Mouse (Mus musculus): Measurements from ENCODE around the gene Akap8. TPM values are rescaled to one million over a fixed set of nuclear protein-coding genes. Genes with fewer than 3 reads are reported as not detected.

The Akap8 gene
- total RNA-seq, 1 experiment, result 156 TPM

GRCm38 (mm10) chr17:32321836-32322235 is 798 bp upstream of the Akap8 start:
- H3K9ac ChIP-seq (ENCODE audit: insufficient read depth, low read depth, low read length, poor library complexity, severe bottlenecking), result peak overlapping the region; percentile 80
- peaks cover 12% of the 10 kb centered on the region for H3K36me3 ChIP-seq (ENCODE audit: control insufficient read depth, insufficient read depth, low read length, poor library complexity, severe bottlenecking)
- no peak for TF ChIP-seq ZC3H11A (IDR thresholded peaks at IDR 0.05; ENCODE audit: borderline replicate concordance, low read depth, low read length)
- TF ChIP-seq HCFC1 (IDR thresholded peaks at IDR 0.05; ENCODE audit: borderline replicate concordance, insufficient read depth, low read length), result no peak
- TF ChIP-seq MAFK (IDR thresholded peaks at IDR 0.05; ENCODE audit: insufficient read depth, low read depth, low read length), result no peak
- TF ChIP-seq CHD2 (IDR thresholded peaks at IDR 0.05; ENCODE audit: low read depth, low read length), result no peak
- TF ChIP-seq ZNF384 (IDR thresholded peaks at IDR 0.05; ENCODE audit: low read depth, low read length), result no peak
- peaks cover 8 to 9% of the 10 kb centered on the region in 2 experiments; a peak in 3 of 4 replicates for H3K4me1 ChIP-seq (ENCODE audit: control insufficient read depth in 2 of 2, insufficient read depth in 2 of 2, low read length in 2 of 2, poor library complexity in 1 of 2)
- no peaks in the 10 kb centered on the region for H3K9me3 ChIP-seq (ENCODE audit: control insufficient read depth, insufficient read depth, low read depth, low read length)
- no peak for DNase-seq (ENCODE audit: low read depth, low spot score)
- peak overlapping the region; percentile 63; the same call in 1 of the 2 replicates for H3K27ac ChIP-seq (ENCODE audit: insufficient read depth, low read depth, low read length, poor library complexity, severe bottlenecking)
- H3K4me3 ChIP-seq (ENCODE audit: insufficient read depth in 1 of 2, low read depth in 1 of 2, low read length in 2 of 2, poor library complexity in 1 of 2, severe bottlenecking in 1 of 2), result peak overlapping the region; percentile 69 to 75
- in situ Hi-C loops (cut with MboI; ENCODE audit: low sequenced_read_pairs in 2 of 2, unreplicated experiment in 2 of 2), result no loop called here

GRCm38 (mm10) chr17:32321390-32321734 is 324 bp upstream of the Akap8 start:
- Histone ChIP-seq H3K9me3 (ENCODE audit: control insufficient read depth, insufficient read depth, low read depth, low read length) (no peaks in the 10 kb centered on the region), H3K27ac (ENCODE audit: insufficient read depth, low read depth, low read length, poor library complexity, severe bottlenecking) (peak overlapping the region; percentile 63), H3K9ac (ENCODE audit: insufficient read depth, low read depth, low read length, poor library complexity, severe bottlenecking) (peak overlapping the region; percentile 80), H3K4me1 (ENCODE audit: control insufficient read depth in 2 of 2, insufficient read depth in 2 of 2, low read length in 2 of 2, poor library complexity in 1 of 2) (peaks cover 8 to 9% of the 10 kb centered on the region in 2 experiments; a peak in 3 of 4 replicates), H3K36me3 (ENCODE audit: control insufficient read depth, insufficient read depth, low read length, poor library complexity, severe bottlenecking) (peaks cover 17% of the 10 kb centered on the region), H3K4me3 (ENCODE audit: insufficient read depth in 1 of 2, low read depth in 1 of 2, low read length in 2 of 2, poor library complexity in 1 of 2, severe bottlenecking in 1 of 2) (peak overlapping the region; percentile 69 to 75)
- TF ChIP-seq ZC3H11A (IDR thresholded peaks at IDR 0.05; ENCODE audit: borderline replicate concordance, low read depth, low read length) (no peak), HCFC1 (IDR thresholded peaks at IDR 0.05; ENCODE audit: borderline replicate concordance, insufficient read depth, low read length) (no peak), MAFK (IDR thresholded peaks at IDR 0.05; ENCODE audit: insufficient read depth, low read depth, low read length) (no peak), CHD2 (IDR thresholded peaks at IDR 0.05; ENCODE audit: low read depth, low read length) (no peak), ZNF384 (IDR thresholded peaks at IDR 0.05; ENCODE audit: low read depth, low read length) (no peak)
- in situ Hi-C loops (cut with MboI; ENCODE audit: low sequenced_read_pairs in 2 of 2, unreplicated experiment in 2 of 2), result no loop called here
- DNase-seq (ENCODE audit: low read depth, low spot score), result no peak

- Histone ChIP-seq H3K27ac (ENCODE audit: insufficient read depth, low read depth, low read length, poor library complexity, severe bottlenecking) (peak overlapping the region; percentile 94), H3K36me3 (ENCODE audit: control insufficient read depth, insufficient read depth, low read length, poor library complexity, severe bottlenecking) (peaks cover 28% of the 10 kb centered on the region), H3K9ac (ENCODE audit: insufficient read depth, low read depth, low read length, poor library complexity, severe bottlenecking) (peak overlapping the region; percentile 96), H3K9me3 (ENCODE audit: control insufficient read depth, insufficient read depth, low read depth, low read length) (no peaks in the 10 kb centered on the region), H3K4me1 (ENCODE audit: control insufficient read depth in 2 of 2, insufficient read depth in 2 of 2, low read length in 2 of 2, poor library complexity in 1 of 2) (peaks cover 8 to 9% of the 10 kb centered on the region in 2 experiments; a peak in 3 of 4 replicates), H3K4me3 (ENCODE audit: insufficient read depth in 1 of 2, low read depth in 1 of 2, low read length in 2 of 2, poor library complexity in 1 of 2, severe bottlenecking in 1 of 2) (peak overlapping the region; percentile 85 to 90)
- in situ Hi-C loops (cut with MboI; ENCODE audit: low sequenced_read_pairs in 2 of 2, unreplicated experiment in 2 of 2), result no loop called here
- no peak for DNase-seq (ENCODE audit: low read depth, low spot score)
- TF ChIP-seq ZNF384 (IDR thresholded peaks at IDR 0.05; ENCODE audit: low read depth, low read length), result no peak
- no peak for TF ChIP-seq ZC3H11A (IDR thresholded peaks at IDR 0.05; ENCODE audit: borderline replicate concordance, low read depth, low read length)
Measured at GRCm38 (mm10) chr17:32319950-32320349, 1.1 kb downstream of the Akap8 start.

GRCm38 (mm10) chr17:32317708-32318107 is 3.3 kb downstream of the Akap8 start:
- TF ChIP-seq ZNF384 (IDR thresholded peaks at IDR 0.05; ENCODE audit: low read depth, low read length) (no peak), MAFK (IDR thresholded peaks at IDR 0.05; ENCODE audit: insufficient read depth, low read depth, low read length) (no peak), CHD2 (IDR thresholded peaks at IDR 0.05; ENCODE audit: low read depth, low read length) (no peak), HCFC1 (IDR thresholded peaks at IDR 0.05; ENCODE audit: borderline replicate concordance, insufficient read depth, low read length) (no peak), ZC3H11A (IDR thresholded peaks at IDR 0.05; ENCODE audit: borderline replicate concordance, low read depth, low read length) (no peak)
- no peak for DNase-seq (ENCODE audit: low read depth, low spot score)
- H3K9ac ChIP-seq (ENCODE audit: insufficient read depth, low read depth, low read length, poor library complexity, severe bottlenecking), result no peak overlapping the region
- in situ Hi-C loops (cut with MboI; ENCODE audit: low sequenced_read_pairs in 2 of 2, unreplicated experiment in 2 of 2), result no loop called here
- H3K4me1 ChIP-seq (ENCODE audit: control insufficient read depth in 2 of 2, insufficient read depth in 2 of 2, low read length in 2 of 2, poor library complexity in 1 of 2), result peaks cover 8 to 9% of the 10 kb centered on the region in 2 experiments; a peak in 3 of 4 replicates
- H3K36me3 ChIP-seq (ENCODE audit: control insufficient read depth, insufficient read depth, low read length, poor library complexity, severe bottlenecking), result peaks cover 49% of the 10 kb centered on the region
- H3K27ac ChIP-seq (ENCODE audit: insufficient read depth, low read depth, low read length, poor library complexity, severe bottlenecking), result no peak overlapping the region
- no peaks in the 10 kb centered on the region for H3K9me3 ChIP-seq (ENCODE audit: control insufficient read depth, insufficient read depth, low read depth, low read length)
- no peak overlapping the region for H3K4me3 ChIP-seq (ENCODE audit: insufficient read depth in 1 of 2, low read depth in 1 of 2, low read length in 2 of 2, poor library complexity in 1 of 2, severe bottlenecking in 1 of 2)

- H3K9ac ChIP-seq (ENCODE audit: insufficient read depth, low read depth, low read length, poor library complexity, severe bottlenecking), result no peak overlapping the region
- no peak overlapping the region for H3K4me3 ChIP-seq (ENCODE audit: insufficient read depth in 1 of 2, low read depth in 1 of 2, low read length in 2 of 2, poor library complexity in 1 of 2, severe bottlenecking in 1 of 2)
- peaks cover 5 to 8% of the 10 kb centered on the region in 2 experiments; a peak in 2 of 4 replicates for H3K4me1 ChIP-seq (ENCODE audit: control insufficient read depth in 2 of 2, insufficient read depth in 2 of 2, low read length in 2 of 2, poor library complexity in 1 of 2)
- no peaks in the 10 kb centered on the region for H3K9me3 ChIP-seq (ENCODE audit: control insufficient read depth, insufficient read depth, low read depth, low read length)
- H3K27ac ChIP-seq (ENCODE audit: insufficient read depth, low read depth, low read length, poor library complexity, severe bottlenecking), result no peak overlapping the region
- in situ Hi-C loops (cut with MboI; ENCODE audit: low sequenced_read_pairs in 2 of 2, unreplicated experiment in 2 of 2), result no loop called here
- no peak for DNase-seq (ENCODE audit: low read depth, low spot score)
- H3K36me3 ChIP-seq (ENCODE audit: control insufficient read depth, insufficient read depth, low read length, poor library complexity, severe bottlenecking), result peaks cover 55% of the 10 kb centered on the region
- no peak for TF ChIP-seq ZC3H11A (IDR thresholded peaks at IDR 0.05; ENCODE audit: borderline replicate concordance, low read depth, low read length)
Measured at GRCm38 (mm10) chr17:32317032-32317431, 4.0 kb downstream of the Akap8 start.
